Mouse (Mus musculus): ENCODE data around the gene Wrnip1. TPM values are rescaled to one million over a fixed set of nuclear protein-coding genes. Genes with fewer than 3 reads are reported as not detected.
"Not testable (repeated sequence)": the region's sequence is repeated elsewhere in the genome, so short reads cannot be mapped to it uniquely, and the experiment has no call there.

Gene Wrnip1
- polyA plus RNA-seq, 1 experiment from 2014 or later, result 19.7 TPM

GRCm38 (mm10) chr13:32865591-32865990 is 63.8 kb downstream of the Wrnip1 start:
- no peaks in the 10 kb centered on the region for H3K9me3 ChIP-seq (ENCODE audit: control insufficient read depth, low read length)
- no peak overlapping the region for H3K9ac ChIP-seq (ENCODE audit: low read length)
- no peak overlapping the region for H3K4me2 ChIP-seq (ENCODE audit: low read length)
- H3K27ac ChIP-seq (replicated peaks in 1 of 2; ENCODE audit: control insufficient read depth in 1 of 2, insufficient read depth in 1 of 2, low read depth in 2 of 2, low read length in 2 of 2), result no peak overlapping the region
- no peaks in the 10 kb centered on the region for H3K27me3 ChIP-seq (ENCODE audit: control insufficient read depth, insufficient read depth, low read length)
- H3K4me1 ChIP-seq (ENCODE audit: control insufficient read depth in 2 of 2, insufficient read depth in 2 of 2, low read length in 2 of 2), result no peaks in the 10 kb centered on the region; a peak in 1 of 4 replicates
- no peak overlapping the region for H3K4me3 ChIP-seq (ENCODE audit: control insufficient read depth in 1 of 2, insufficient read depth in 1 of 2, low read depth in 1 of 2, low read length in 2 of 2)
- H3K36me3 ChIP-seq (ENCODE audit: control insufficient read depth, insufficient read depth, low read length), result no peaks in the 10 kb centered on the region
- ATAC-seq (ENCODE audit: insufficient number of reproducible peaks, insufficient read depth, low FRiP score, low read depth), result no peak
- WGBS, result 54% methylated on average over 2 of the region's 2 CpGs

GRCm38 (mm10) chr13:32866484-32866883 is 64.6 kb downstream of the Wrnip1 start:
- Histone ChIP-seq H3K27ac (replicated peaks in 1 of 2; ENCODE audit: control insufficient read depth in 1 of 2, insufficient read depth in 1 of 2, low read depth in 2 of 2, low read length in 2 of 2) (no peak overlapping the region), H3K36me3 (ENCODE audit: control insufficient read depth, insufficient read depth, low read length) (no peaks in the 10 kb centered on the region), H3K9ac (ENCODE audit: low read length) (no peak overlapping the region), H3K27me3 (ENCODE audit: control insufficient read depth, insufficient read depth, low read length) (no peaks in the 10 kb centered on the region), H3K4me2 (ENCODE audit: low read length) (no peak overlapping the region), H3K4me1 (ENCODE audit: control insufficient read depth in 2 of 2, insufficient read depth in 2 of 2, low read length in 2 of 2) (no peaks in the 10 kb centered on the region; a peak in 1 of 4 replicates), H3K4me3 (ENCODE audit: control insufficient read depth in 1 of 2, insufficient read depth in 1 of 2, low read depth in 1 of 2, low read length in 2 of 2) (no peak overlapping the region), H3K9me3 (ENCODE audit: control insufficient read depth, low read length) (no peaks in the 10 kb centered on the region)
- WGBS, result 5% methylated on average over 9 of the region's 9 CpGs
- no peak for ATAC-seq (ENCODE audit: insufficient number of reproducible peaks, insufficient read depth, low FRiP score, low read depth)

- ATAC-seq (ENCODE audit: insufficient number of reproducible peaks, insufficient read depth, low FRiP score, low read depth), result no peak
- Histone ChIP-seq H3K4me3 (ENCODE audit: control insufficient read depth in 1 of 2, insufficient read depth in 1 of 2, low read depth in 1 of 2, low read length in 2 of 2) (no peak overlapping the region), H3K4me1 (ENCODE audit: control insufficient read depth in 2 of 2, insufficient read depth in 2 of 2, low read length in 2 of 2) (no peaks in the 10 kb centered on the region), H3K27me3 (ENCODE audit: control insufficient read depth, insufficient read depth, low read length) (no peaks in the 10 kb centered on the region), H3K4me2 (ENCODE audit: low read length) (no peak overlapping the region), H3K9ac (ENCODE audit: low read length) (no peak overlapping the region), H3K36me3 (ENCODE audit: control insufficient read depth, insufficient read depth, low read length) (no peaks in the 10 kb centered on the region), H3K9me3 (ENCODE audit: control insufficient read depth, low read length) (no peaks in the 10 kb centered on the region), H3K27ac (replicated peaks in 1 of 2; ENCODE audit: control insufficient read depth in 1 of 2, insufficient read depth in 1 of 2, low read depth in 2 of 2, low read length in 2 of 2) (no peak overlapping the region)
- 53% methylated on average over 2 of the region's 2 CpGs for WGBS
Observed at GRCm38 (mm10) chr13:32867030-32867429, 65.2 kb downstream of the Wrnip1 start.

GRCm38 (mm10) chr13:32868233-32868632 is 66.4 kb downstream of the Wrnip1 start:
- not testable (repeated sequence) for H3K9me3 ChIP-seq (ENCODE audit: control insufficient read depth, low read length); H3K27ac ChIP-seq (replicated peaks in 1 of 2; ENCODE audit: control insufficient read depth in 1 of 2, insufficient read depth in 1 of 2, low read depth in 2 of 2, low read length in 2 of 2); H3K36me3 ChIP-seq (ENCODE audit: control insufficient read depth, insufficient read depth, low read length); H3K4me3 ChIP-seq (ENCODE audit: control insufficient read depth in 1 of 2, insufficient read depth in 1 of 2, low read depth in 1 of 2, low read length in 2 of 2); H3K27me3 ChIP-seq (ENCODE audit: control insufficient read depth, insufficient read depth, low read length); H3K4me2 ChIP-seq (ENCODE audit: low read length); H3K9ac ChIP-seq (ENCODE audit: low read length); ATAC-seq (ENCODE audit: insufficient number of reproducible peaks, insufficient read depth, low FRiP score, low read depth); H3K4me1 ChIP-seq (ENCODE audit: control insufficient read depth in 2 of 2, insufficient read depth in 2 of 2, low read length in 2 of 2)
- WGBS, result 77% methylated on average over 4 of the region's 4 CpGs

- Histone ChIP-seq H3K27me3 (ENCODE audit: control insufficient read depth, insufficient read depth, low read length) (no peaks in the 10 kb centered on the region), H3K4me2 (ENCODE audit: low read length) (no peak overlapping the region), H3K4me3 (ENCODE audit: control insufficient read depth in 1 of 2, insufficient read depth in 1 of 2, low read depth in 1 of 2, low read length in 2 of 2) (no peak overlapping the region), H3K9me3 (ENCODE audit: control insufficient read depth, low read length) (no peaks in the 10 kb centered on the region), H3K27ac (replicated peaks in 1 of 2; ENCODE audit: control insufficient read depth in 1 of 2, insufficient read depth in 1 of 2, low read depth in 2 of 2, low read length in 2 of 2) (no peak overlapping the region), H3K4me1 (ENCODE audit: control insufficient read depth in 2 of 2, insufficient read depth in 2 of 2, low read length in 2 of 2) (no peaks in the 10 kb centered on the region), H3K9ac (ENCODE audit: low read length) (no peak overlapping the region), H3K36me3 (ENCODE audit: control insufficient read depth, insufficient read depth, low read length) (no peaks in the 10 kb centered on the region)
- WGBS, result 49% methylated on average over 5 of the region's 5 CpGs
- no peak for ATAC-seq (ENCODE audit: insufficient number of reproducible peaks, insufficient read depth, low FRiP score, low read depth)
Observed at GRCm38 (mm10) chr13:32868843-32869242, 67.0 kb downstream of the Wrnip1 start.

Other genes starting within 250 kb of the Wrnip1 start
- gene Mylk4, start 18.1 kb upstream of the Wrnip1 start, polyA plus RNA-seq (2014; fragmentation: Nextera tagmentation; extraction: Ambion mirVana), result 0.46 and 1.3 TPM in 2 replicates
- not detected in 2 replicates for gene D930007J09Rik, start 811 bp downstream of the Wrnip1 start, polyA plus RNA-seq (2014; fragmentation: Nextera tagmentation; extraction: Ambion mirVana)
- 7.3 and 7.7 TPM in 2 replicates for gene Serpinb1a, start 49.1 kb downstream of the Wrnip1 start, polyA plus RNA-seq (2014; fragmentation: Nextera tagmentation; extraction: Ambion mirVana)
- 0.34 TPM in 1 of 2 replicates, not detected in the other for gene Serpinb1c, start 96.2 kb downstream of the Wrnip1 start, polyA plus RNA-seq (2014; fragmentation: Nextera tagmentation; extraction: Ambion mirVana)
- gene Serpinb6b, start 163.2 kb downstream of the Wrnip1 start, polyA plus RNA-seq (2014; fragmentation: Nextera tagmentation; extraction: Ambion mirVana), result 22.0 and 23.9 TPM in 2 replicates
- gene Serpinb9, start 201.2 kb downstream of the Wrnip1 start, polyA plus RNA-seq (2014; fragmentation: Nextera tagmentation; extraction: Ambion mirVana), result 7.0 and 9.0 TPM in 2 replicates
- 0.39 TPM in 2 replicates for gene Serpinb9b, start 225.4 kb downstream of the Wrnip1 start, polyA plus RNA-seq (2014; fragmentation: Nextera tagmentation; extraction: Ambion mirVana)